Mouse (Mus musculus) right cerebral cortex, postnatal 25 days (tissue): ENCODE measurements at regions not wholly inside any gene's neighbourhood (a gene's known extent, or its start where the extent isn't known, plus 50 kb on each side); places are given as distances from the start of the nearest gene placed in this dataset.
A peak's percentile ranks its signal among the peaks of the same experiment; 100 is the strongest.
"Not testable (repeated sequence)": the region's sequence is repeated elsewhere in the genome, so short reads cannot be mapped to it uniquely, and the experiment has no call there.

Experiments
- DNase-seq: peaks from one replicate; pipeline ENCODE4 v3.0.0; 2022

GRCm38 (mm10) chr3:6876265-6876664, 256.0 kb upstream of the 1700008P02Rik start:
- no peak for DNase-seq

DNA sequence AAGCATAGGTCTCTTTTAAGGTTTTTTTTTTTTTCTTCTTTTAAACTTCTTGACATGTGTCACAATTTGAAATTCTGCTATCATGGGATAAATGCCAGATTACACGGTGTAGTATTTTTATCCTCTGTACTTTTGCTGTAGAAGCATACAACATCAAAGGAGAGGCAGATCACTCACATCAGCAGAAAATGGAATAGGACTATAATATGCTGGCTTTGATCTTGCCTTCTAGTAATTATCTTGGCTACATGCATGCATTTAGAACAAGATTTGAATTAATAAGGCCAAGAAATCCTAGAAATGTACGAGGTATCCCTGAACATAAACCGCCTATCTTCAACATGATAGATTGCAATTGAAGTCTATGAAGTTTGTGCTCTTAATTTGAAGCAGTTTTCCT, 251.9 kb upstream of the 1700008P02Rik start:
- no peak for DNase-seq

- no peak for DNase-seq
Observed at GRCm38 (mm10) chr3:6871752-6872151, 251.5 kb upstream of the 1700008P02Rik start.

DNA sequence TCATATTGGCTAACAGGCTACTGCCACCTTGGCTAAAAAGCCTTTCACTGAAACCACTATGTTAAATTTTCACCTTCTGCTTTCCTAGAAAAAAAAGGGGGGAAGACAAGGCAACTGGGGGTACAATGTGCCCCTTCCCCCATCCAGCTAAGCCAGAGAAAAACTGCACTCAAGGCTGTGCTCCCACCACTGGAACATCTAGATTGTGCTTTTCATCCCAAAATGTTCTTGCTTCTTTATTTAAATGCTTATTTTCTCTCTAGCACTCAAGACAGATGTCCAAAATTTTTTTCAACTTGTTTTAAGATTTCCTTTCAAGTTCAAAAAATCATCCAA, 245.9 kb upstream of the 1700008P02Rik start:
- no peak for DNase-seq

GRCm38 (mm10) chr3:6865462-6866147, 245.4 kb upstream of the 1700008P02Rik start:
- DNase-seq: peak; percentile 44

GRCm38 (mm10) chr3:6859866-6860180, 239.6 kb upstream of the 1700008P02Rik start:
- no peak for DNase-seq

DNA sequence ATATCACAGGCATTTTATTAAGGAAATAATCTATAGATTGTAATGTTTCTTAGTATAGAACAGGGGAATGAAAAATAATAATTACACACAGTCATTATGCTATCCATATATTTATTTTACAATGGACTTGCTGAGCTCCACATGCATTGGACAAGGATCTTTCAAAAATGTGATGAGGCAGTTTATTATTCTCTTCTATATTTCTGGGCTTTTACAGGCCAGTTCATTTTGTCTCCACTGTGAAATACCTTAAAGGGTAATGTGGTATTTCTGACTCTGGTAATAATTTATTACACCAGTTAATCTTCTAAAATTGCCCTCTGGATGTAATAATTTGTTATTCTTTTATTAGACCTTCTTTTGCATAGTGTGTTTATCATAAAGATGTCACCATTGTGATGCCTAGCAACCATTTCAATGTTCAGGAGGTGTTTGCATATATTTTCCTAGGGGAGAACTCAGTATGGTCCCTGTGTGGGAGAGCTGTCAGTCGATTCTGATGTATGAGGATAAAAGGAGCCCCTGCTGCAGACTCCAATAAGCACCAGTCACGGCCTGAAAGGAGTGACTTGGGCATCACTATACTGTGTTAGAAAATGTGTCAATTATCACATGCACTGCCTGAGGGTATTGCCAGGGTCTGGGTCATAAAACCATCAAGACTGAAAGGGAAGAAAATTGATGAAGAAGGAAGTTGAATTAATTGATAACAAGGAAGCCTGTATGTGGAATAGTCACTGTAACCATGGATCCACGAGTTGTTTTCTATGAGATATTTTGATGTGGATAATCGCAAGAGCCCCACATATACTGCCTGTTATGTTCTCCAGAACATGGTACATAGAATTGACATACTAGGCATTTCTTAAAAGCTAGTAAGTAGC, 239.0 kb upstream of the 1700008P02Rik start:
- no peak for DNase-seq

GRCm38 (mm10) chr3:6819332-6819731, 199.1 kb upstream of the 1700008P02Rik start:
- DNase-seq: no peak

- DNase-seq: no peak
Observed at GRCm38 (mm10) chr3:6812346-6812745, 192.1 kb upstream of the 1700008P02Rik start.

GRCm38 (mm10) chr3:6809381-6809950, 189.2 kb upstream of the 1700008P02Rik start:
- DNase-seq: no peak

DNA sequence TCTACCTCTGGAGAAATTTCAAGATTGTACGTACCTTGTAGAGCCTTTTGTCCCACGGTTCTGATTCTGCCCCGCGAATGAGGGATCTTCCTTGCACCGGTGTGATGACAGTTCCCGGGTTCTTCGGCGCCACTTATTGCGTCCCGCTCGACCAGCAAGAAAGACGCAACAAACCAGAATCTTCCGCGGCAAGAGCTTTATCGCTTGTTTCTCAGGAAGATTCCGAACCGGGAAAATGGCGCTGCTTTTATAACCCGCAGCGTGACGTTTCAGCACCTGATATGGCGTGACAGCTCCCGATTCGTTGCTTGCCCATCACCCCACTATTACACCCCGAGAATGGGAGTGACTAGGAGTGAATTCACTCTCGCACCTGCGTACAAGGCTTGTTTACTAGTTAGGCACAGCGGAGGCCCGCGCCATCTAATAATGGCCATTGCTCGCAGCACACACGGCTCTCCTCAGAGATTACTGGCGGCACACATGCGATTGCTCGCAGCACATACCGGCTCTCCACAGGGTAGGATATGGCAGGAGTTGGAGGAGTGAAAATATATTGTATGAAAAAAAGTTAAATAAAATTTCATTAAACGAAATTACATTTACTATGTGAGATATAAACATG, 180.0 kb upstream of the 1700008P02Rik start:
- DNase-seq: not testable (repeated sequence)

GRCm38 (mm10) chr3:6768506-6768905, 148.3 kb upstream of the 1700008P02Rik start:
- DNase-seq: no peak

DNA sequence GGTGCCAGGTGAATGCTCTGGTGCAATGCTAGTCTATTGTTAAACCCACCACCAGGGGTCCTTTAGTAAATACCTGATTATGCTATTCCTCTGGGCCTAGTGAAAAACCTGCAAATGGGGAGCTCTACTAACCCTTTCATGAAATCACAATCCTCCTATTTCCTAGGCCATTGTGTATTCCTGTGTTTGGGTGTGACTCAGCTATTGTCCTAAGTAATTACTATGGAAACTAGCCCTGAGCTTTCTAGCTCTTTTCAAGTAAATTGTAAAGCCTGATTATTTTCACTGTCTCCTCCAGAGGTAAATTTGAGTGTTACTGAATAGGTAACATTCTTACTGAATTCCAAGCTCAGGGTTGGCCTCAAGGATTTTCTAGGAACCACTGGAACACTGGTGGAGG, 147.8 kb upstream of the 1700008P02Rik start:
- not testable (repeated sequence) for DNase-seq

- no peak for DNase-seq
Observed at GRCm38 (mm10) chr3:6759172-6759571, 138.9 kb upstream of the 1700008P02Rik start.

DNA sequence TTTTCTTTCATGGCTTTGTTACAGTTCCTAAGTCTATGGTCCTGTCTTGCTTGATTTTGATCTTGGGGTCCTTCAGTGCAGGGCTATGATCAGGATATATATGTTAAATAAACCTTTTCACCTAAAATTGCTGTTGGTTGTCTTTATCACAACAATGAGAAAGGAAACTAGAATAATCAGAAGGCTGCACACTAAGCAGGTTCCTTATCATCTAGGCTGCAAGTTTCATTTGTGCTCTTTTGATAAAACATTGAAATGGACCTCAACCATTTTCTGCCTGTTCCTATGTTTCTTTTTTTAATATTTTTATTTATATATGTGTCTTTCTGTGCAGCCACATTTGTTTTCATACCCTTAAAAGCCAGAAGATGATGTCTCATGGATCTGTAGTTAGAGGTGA, 137.3 kb upstream of the 1700008P02Rik start:
- no peak for DNase-seq

DNA sequence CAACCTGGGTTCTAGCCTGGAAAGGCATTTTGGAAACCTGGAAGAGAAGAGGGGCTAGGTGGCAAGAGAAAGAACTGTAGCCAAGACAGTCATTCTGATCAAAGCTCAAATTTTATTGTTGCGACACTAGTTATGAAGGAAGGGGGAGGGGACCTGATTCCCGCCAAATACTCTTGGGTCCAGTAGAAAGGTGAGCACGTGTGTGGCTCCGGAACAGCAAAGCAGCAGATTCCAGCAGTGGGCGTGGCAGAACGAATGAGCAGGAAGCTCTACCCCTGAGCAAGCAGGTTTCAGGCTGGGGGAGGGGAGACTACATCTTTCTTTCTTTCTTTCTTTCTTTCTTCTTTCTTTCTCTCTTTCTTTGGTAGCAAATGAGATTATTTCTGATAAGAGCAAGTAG, 130.5 kb upstream of the 1700008P02Rik start:
- DNase-seq: not testable (repeated sequence)

DNA sequence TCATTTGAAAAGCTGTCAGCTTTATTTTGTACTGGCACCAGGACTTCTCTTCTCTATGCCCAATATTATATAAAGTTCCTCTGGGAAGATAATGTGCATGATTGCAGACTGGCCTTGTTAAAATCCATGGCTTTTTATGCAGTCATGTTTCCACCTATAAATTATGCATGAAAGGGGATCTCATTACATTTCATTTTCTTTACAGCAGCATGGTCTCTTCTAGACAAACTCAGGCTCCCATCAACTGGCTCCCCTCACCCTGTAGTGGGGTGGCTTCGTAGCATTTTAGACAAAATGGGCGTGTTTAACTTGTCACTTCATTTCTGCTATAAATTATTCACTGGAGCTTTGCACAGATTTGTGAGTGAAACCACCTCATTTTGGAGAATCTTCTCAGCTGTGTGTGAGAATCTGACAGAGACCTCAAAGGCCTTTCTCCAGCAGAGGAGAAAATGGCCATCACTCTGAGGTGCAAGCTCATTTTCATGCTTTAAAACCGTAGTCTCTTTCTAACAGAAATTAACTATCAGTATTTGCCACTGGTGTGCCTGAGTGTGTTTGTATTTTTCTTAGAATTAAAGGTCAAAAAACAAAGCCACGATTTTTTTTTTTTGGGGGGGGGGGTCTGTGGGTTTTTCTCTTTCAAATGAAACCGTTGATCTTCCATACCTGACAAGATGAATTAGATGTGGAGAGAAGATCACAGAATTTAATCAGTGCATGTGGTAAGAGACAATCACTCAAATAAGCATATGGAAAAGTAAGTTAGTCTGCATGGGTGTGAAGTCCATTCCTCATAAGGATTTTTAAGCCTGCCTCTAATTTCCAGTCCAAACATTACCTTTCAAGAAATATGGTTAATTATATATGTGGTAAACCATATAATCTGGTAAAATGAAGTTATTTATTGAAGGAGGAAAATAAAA, 111.4 kb upstream of the 1700008P02Rik start:
- DNase-seq: no peak

GRCm38 (mm10) chr3:6730066-6730465, 109.8 kb upstream of the 1700008P02Rik start:
- DNase-seq: no peak

- DNase-seq: no peak
Observed at GRCm38 (mm10) chr3:6683679-6684078, 63.4 kb upstream of the 1700008P02Rik start.

- no peak for DNase-seq
Observed at GRCm38 (mm10) chr3:6681411-6681810, 61.2 kb upstream of the 1700008P02Rik start.

DNA sequence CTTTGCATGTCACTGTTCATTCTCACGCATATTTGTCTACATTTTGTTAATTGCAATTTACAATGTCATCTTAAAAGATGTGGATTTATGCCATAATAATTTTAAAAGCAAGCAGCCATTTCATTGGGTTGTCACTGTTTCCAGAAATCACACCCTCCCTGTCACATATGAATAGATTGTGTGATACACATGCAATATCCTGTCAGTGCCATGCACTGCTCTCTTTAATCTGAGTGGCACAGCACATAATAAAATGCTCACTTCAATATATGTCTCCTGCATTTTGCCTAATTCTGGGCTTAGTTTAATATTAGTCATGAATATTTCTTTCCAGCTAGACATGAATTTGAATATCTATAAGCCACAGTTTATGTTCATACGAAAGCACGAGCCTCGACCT, 56.1 kb upstream of the 1700008P02Rik start:
- DNase-seq: no peak

GRCm38 (mm10) chr3:6675354-6675753, 55.1 kb upstream of the 1700008P02Rik start:
- DNase-seq: no peak
